Mouse (Mus musculus): ENCODE results near the gene Drd3.
A peak's percentile ranks its signal among the peaks of the same experiment; 100 is the strongest.

Drd3 gene

DNA sequence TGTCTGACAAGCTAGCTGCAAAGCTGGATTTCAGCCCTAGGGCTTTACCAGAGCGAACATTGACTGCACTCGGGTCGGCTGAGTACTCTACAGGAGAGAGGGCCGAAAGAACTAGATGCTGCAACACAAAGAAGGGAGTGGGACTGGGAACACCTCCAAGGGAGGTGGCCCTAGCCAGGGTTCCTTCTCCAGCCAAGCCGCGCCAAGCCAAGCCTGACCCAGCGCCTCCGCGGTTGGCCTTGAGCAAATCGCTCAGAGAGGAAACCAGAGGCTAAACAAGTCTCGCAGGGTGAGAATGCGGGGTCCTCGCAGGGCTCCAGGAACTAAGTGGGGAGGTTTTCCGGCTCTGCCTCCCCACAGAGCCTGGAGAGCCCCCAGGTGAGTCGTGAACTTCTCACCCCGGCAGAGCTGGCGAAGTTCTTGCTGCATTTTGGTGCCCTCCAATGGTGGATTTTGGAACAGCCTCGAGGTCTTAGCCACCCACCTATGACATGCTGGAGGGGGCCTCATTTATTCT is 48.0 kb downstream of the Drd3 start:
- DNase-seq (ENCODE audit: low read depth, low spot score) = peak; percentile 47

DNA sequence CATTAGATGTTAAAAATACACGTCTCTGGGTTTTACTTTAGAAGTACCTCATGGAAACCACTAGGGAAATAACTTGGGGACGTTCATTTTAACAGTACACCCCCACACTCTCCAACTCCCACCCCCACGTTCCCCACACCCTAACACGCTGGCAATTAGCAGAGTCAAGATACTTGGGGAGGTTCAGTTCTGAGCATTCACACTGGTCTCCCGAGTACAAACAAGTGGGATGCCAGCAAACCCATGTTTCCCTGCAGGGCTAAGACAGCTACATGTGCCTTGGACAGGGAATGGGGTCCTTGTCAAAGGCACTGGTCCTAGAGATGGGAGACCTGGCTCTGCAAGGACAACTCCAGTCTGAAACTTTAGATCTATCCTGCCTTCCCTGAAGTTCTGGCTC is 48.6 kb downstream of the Drd3 start:
- no peak for DNase-seq (ENCODE audit: low read depth, low spot score)

DNA sequence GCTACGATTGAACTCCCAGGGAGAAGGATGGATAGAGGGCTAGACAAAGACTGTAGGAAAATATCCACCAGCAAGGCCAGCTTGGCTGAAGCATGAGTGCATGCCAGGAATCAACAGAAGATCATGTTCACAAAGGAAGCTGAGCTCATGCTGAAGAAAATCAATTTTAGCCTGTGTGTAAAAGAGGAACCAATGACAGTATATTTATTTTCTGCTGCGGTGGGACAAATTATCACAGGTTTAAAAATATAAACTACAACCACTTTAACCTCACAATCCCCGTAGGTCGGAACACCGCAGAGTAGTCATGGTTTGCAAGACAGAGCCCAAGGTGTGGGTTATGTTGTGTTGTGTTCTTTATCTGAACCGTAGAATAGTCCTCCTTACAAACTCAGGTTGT is 50.5 kb downstream of the Drd3 start:
- DNase-seq (ENCODE audit: low read depth, low spot score) = no peak

DNA sequence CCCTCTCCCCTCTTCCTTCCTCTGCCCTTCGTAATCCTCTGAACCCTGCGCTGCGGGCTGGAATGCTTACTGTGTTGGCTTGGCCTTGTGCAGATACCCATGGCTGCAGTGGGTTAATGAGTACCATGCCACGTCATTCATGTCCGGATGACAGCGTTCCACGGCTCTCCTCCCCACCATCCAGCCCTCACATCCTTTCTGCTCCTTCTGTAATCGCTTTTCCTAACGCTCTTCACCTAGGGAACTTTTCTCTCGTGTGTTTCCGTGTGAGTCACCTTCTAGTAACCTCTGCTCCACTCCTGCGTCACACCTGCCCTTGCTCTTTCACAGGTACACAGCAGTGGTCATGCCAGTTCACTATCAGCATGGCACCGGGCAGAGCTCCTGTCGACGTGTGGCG is 53.2 kb downstream of the Drd3 start:
- no peak for DNase-seq (ENCODE audit: low read depth, low spot score)

DNA sequence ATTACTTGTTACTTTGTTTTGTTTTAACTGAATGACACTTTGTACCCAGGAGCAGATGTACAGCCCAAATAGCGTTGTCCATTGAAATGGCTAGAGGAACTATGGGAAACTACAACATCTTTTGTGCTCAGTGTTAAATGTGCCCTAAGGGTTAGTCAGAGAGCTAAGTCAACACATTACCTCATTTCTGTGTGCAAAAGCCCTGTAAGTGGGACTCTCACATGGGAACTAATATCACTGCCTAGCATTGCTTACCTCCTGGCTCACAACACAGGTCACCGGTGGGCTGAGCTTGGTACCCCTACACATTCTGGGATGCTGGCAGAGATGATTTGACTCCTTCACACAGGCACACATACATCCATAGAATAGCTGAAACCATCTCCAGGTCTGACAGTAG is 55.6 kb downstream of the Drd3 start:
- no peak for DNase-seq (ENCODE audit: low read depth, low spot score)

DNA sequence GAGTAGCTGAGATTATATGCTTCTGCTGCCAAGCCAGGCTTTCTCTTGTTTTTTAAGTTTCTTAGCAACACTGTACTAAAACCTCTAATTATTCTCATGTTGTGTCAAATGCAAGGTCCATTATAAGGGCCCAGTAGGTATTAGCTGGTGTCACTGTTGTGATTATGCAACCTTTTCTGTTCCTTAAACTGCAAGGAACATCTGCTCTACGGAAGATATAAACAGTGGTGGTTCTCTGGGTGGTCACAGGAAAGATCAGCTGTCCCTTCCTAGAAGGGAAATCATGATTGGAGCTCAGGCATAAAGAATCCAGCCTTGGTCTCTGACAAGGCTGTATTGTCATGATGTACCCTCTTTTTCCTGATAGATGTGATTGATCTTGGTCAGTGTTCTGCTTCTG is 57.6 kb downstream of the Drd3 start:
- DNase-seq (ENCODE audit: low read depth, low spot score) = no peak

DNA sequence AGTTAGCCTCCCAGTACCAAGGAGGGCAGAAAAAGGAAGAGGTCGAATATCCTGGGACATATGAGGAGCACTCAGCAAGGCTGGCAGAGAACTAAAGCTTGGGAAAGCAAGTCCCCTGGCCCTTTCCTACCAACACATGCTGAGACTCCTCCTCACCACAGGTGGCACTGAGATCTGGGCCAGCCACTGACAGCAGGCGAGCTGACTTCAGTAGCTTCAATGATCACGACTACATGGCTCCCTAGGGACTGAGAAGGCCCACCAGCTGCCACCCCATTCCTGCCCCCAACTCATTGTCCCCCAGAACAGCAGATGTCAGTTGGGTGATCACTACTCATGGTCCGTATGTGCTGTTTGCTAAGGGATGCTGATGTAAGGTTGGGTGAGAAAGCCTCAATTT is 60.8 kb downstream of the Drd3 start:
- no peak for DNase-seq (ENCODE audit: low read depth, low spot score)

DNA sequence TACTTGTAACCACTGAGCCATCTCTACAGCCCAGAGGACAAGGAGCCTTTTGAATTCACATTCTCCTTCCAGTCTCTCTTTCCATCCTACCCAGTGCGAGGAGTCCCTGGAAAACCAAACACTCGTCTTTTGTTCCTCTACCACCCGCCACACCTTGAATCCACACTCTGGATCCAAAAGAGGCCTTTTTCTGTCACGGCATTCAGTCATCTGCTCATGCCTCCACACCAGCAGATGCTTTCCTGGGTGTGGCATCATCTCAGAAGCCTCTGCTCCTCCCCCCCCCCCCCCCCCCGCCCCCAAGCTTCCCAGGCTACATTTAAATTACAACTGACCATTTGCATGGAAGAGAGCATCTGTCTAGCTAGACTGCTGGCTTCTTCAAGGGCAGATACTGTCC is 62.5 kb downstream of the Drd3 start:
- DNase-seq (ENCODE audit: low read depth, low spot score) = no peak

DNA sequence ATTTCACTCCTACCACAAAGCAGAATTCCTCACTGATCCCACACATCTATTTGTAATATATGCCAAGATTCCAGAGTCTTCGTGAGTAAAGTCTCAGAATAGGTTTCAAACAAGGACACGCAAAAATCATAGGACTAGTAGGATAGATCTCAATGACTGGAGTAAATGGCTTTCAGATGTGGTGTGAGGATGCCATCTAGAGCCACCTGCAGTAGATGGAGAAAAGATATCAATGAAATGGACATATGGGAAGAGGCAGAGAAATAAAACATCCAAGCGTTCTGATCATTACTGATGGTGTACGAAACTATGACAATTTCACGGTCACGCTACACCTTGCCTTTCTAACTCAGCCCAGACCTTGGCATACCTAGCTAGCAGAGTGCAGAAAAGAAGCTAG is 64.6 kb downstream of the Drd3 start:
- no peak for DNase-seq (ENCODE audit: low read depth, low spot score)

DNA sequence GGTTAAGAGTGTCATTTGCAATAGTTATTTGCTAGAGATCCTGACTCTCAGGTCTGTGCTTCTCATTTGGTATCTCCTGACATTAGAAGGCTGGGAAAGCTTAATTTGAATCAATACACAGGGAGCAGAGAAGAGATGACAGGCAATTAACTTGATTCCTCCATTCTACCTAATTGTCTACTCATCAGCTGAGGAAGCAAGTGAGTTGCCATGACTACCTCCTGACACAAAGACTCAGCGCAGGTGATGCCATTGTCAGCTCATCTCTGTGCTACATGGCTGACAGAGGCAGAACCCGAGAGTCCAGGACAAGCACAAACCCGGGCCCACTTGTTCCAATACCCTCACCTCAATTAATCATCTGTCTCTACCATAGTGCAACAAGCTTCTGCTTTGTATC is 73.7 kb downstream of the Drd3 start:
- no peak for DNase-seq (ENCODE audit: low read depth, low spot score)

DNA sequence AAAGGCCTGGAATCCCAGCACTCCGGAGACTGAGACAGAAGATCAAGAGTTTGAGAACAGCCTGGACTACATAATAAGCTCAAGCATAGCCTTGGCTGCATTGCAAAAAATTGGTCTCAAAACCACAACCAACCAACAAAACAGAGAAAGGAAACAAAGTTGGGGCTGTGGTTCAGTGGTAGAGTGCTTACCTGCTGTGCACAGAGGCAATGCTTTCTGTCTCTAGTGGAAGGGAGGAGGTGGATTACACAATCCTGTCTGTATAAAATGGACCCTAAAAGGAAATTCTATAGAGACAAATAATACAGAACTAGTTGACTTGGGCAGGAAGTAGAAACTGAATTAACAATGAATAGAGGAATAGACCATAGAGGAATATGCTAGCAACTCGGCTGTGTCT is 78.1 kb downstream of the Drd3 start:
- DNase-seq (ENCODE audit: low read depth, low spot score) = no peak

DNA sequence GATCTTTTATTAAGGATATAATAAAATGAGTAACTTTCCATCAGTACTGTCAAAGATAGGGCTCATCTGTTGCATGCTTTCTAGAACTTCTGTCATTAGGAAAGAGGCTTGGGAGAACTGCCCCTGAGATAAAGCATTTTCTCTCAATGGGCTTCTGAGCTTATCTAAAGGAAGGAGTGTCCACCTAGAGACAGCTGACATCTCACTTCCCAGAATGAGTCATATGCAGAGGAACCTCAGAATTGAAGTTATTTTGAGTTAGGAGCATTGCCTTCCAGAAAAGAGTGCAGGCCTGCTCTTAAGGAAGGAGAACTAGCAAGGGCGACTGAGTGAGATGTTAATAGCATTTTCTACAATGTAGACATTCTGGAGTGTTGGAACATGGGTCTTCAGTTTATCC is 87.4 kb downstream of the Drd3 start:
- DNase-seq (ENCODE audit: low read depth, low spot score) = no peak

DNA sequence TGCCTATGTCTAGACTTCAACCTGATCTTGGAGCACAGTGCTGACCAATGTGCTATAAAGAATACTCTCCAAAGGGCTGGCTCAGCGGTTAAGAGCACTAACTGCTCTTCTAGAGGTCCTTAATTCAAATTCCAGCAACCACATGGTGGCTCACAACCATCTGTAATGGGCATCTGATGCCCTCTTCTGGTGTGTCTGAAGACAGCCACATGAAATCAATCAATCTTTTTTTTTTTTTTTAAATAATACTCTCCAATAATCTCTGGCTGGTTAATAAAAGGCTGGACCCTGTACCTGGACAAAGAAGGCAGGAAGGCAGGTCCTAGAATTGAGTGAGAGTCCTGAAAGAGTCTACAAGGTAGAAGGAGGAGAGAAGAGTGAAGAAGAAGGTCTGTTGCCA is 96.0 kb downstream of the Drd3 start:
- DNase-seq (ENCODE audit: low read depth, low spot score) = no peak

DNA sequence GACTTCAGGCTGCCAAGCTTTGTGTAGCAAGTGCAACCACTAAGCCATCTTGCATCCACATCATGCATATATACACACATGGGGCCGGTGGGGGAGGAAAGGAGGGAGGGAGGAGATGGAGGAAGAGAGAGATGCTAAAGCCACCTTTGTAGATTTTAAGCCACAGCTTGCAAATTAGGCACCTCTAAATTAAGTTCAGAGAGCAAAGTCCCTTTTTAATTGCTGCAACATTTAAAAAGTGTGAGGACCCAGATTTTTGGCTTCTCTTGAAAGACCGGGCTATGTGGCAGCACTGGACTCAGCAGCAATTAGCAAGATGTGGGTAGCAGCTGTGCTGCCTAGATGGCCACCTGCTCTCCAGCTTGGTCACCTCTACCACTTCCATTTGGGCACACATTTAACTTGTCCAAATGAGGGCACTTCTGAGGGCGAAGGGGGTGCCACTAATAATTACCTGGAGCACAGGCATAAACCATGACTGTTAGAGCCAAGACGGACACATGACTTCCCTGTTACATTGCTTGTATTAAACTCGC is 105.2 kb downstream of the Drd3 start:
- DNase-seq (ENCODE audit: low read depth, low spot score) = no peak

DNA sequence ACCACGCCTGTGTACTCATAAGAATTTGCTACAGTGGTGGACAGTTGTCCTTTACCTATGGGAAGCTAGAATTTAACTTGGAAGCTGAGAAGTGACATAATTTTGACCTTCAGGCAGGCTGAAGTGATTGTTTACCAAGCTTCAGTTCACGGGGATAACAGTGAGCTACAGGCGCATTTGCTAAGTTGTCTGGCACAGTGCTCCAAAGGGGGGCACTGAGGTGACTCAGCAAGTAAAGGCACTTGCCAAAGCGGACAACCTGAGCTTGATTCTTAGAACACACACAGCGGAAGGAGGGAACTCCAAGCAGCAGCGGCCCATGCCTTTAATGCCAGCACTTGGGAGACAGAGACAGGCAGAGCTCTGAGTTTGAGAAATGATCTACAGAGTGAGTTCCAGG is 106.8 kb downstream of the Drd3 start:
- no peak for DNase-seq (ENCODE audit: low read depth, low spot score)

DNA sequence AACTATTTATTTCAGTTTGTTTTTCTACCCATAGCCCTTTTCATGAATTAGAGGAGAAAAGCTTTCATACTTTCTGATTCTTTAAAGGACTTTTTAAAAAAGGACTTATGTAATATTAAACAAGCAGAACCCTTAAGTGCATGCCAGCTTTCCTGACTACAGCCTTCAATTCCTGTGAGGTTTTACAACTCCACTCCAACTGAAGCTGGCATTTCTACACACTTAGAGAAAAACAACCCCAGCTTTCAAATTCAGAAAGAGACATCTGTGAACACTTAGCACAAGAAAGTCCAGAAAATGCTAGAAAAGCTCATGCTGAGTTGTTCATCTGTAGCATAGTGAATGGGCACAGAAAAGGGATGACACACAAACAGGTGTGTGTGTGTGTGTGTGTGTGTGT is 116.0 kb downstream of the Drd3 start:
- DNase-seq (ENCODE audit: low read depth, low spot score) = no peak

DNA sequence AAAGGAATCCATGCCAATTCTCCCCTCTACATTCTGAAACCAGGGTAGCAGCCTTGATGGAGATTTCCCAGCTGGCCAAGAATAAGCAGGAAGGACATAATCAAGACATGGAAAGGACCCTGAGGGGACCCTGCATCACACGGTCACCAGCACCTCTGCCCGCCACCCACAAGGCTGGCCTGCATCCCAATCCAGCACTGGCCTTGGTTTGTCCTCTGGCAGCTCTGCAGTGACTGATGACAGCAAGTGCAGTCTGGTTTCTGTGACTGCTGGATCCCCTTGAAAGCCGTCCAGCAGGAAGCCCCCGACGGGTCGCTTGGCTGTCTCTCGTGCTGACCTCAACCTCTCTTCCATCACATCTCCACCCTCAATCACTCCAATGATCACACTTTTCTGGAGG is 117.6 kb downstream of the Drd3 start:
- no peak for DNase-seq (ENCODE audit: low read depth, low spot score)

Data from embryo, embryonic 11.5 days (tissue).